ENCODE assay signal across 12 mouse cellular contexts in the genomic region with DNA sequence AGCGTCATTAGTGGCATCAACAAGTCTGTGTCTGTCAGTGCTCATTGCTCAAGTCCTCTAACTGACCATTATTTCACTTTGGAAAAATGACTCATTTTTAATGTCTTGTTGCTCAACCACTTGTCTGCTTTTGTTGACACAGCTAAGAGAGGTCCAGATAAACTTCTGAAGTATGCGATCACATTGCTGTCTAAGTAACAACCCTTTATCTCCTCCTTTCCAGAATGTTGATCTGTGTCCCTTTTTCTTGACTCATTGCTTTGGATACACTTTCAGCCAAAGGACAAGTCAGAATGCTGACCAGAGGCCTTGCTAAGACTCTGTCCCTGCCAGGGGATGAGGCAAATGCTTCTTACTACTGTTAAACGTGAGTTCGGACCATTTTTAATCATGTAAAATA.
"Had no signal": no experiment of that assay in that cellular context is flagged by ENCODE, and none has a peak within 500 bp of the region (broad histone marks: within the 10 kb centered on the region; RNA-seq: fewer than 3 reads in every experiment).

No protein-coding gene starts in this region.

- DNase-seq: kidney, postnatal 10 days; left cerebral cortex, postnatal 4 days; right cerebral cortex, adult 18-20 months; right cerebral cortex, postnatal 25 days; spleen, adult 18-20 months; thymus, adult 18-20 months; thymus, postnatal 14 days had no signal

- H3K4me1 ChIP-seq: limb, embryonic 13.5 days; lung, embryonic 15.5 days; midbrain, embryonic 13.5 days; neural tube, embryonic 15.5 days had no signal

- H3K4me3 ChIP-seq: limb, embryonic 13.5 days; lung, embryonic 15.5 days; midbrain, embryonic 13.5 days; neural tube, embryonic 15.5 days had no signal

- H3K9ac ChIP-seq: limb, embryonic 13.5 days; lung, embryonic 15.5 days; midbrain, embryonic 13.5 days; neural tube, embryonic 15.5 days had no signal

- H3K9me3 ChIP-seq: limb, embryonic 13.5 days; lung, embryonic 15.5 days; neural tube, embryonic 15.5 days had no signal

- H3K27ac ChIP-seq: limb, embryonic 13.5 days; lung, embryonic 15.5 days; midbrain, embryonic 13.5 days; neural tube, embryonic 15.5 days had no signal

- ATAC-seq: midbrain, embryonic 13.5 days had no signal

- H3K4me2 ChIP-seq: limb, embryonic 13.5 days; liver, embryonic 11.5 days; lung, embryonic 15.5 days; midbrain, embryonic 13.5 days; neural tube, embryonic 15.5 days had no signal

- H3K27me3 ChIP-seq: limb, embryonic 13.5 days; lung, embryonic 15.5 days; midbrain, embryonic 13.5 days; neural tube, embryonic 15.5 days had no signal

- H3K36me3 ChIP-seq: limb, embryonic 13.5 days; lung, embryonic 15.5 days; midbrain, embryonic 13.5 days; neural tube, embryonic 15.5 days had no signal
